Mouse (Mus musculus) spleen, adult 2 months (tissue): Measurements from ENCODE around the gene Ifitm7. TPM values are rescaled to one million over a fixed set of nuclear protein-coding genes. Genes with fewer than 3 reads are reported as not detected.
"Not testable (repeated sequence)": the region's sequence is repeated elsewhere in the genome, so short reads cannot be mapped to it uniquely, and the experiment has no call there.

Source experiments
- DNase-seq, 2 experiments: peaks; one replicate each; pipeline versions ENCODE4 v3.0.0 to v3.0.0-alpha.2; 2012 to 2021; ENCODE audit warnings: low spot score in 2 of 2, low read depth in 1 of 2
- H3K27ac ChIP-seq: fragments of 200-500 bp; 2 replicates; pipeline ENCODE4 v1.5.1; 2012; ENCODE audit warnings: low read length, inconsistent platforms; ENCODE audit not compliant: insufficient read depth
- H3K27me3 ChIP-seq: fragments of 200-500 bp; 2 replicates; pipeline ENCODE4 v1.6.1; 2012; ENCODE audit warnings: mild to moderate bottlenecking, moderate library complexity, low read length, inconsistent platforms; ENCODE audit not compliant: control insufficient read depth, insufficient read depth
- H3K36me3 ChIP-seq: fragments of 200-500 bp; 2 replicates; pipeline ENCODE4 v1.6.1; 2012; ENCODE audit warnings: mild to moderate bottlenecking, low read length, inconsistent platforms; ENCODE audit not compliant: control insufficient read depth, insufficient read depth
- H3K4me1 ChIP-seq: fragments of 200-500 bp; 2 replicates; pipeline ENCODE4 v1.6.1; 2011; ENCODE audit warnings: inconsistent platforms; ENCODE audit not compliant: control insufficient read depth, insufficient read depth, insufficient read length
- H3K4me3 ChIP-seq: fragments of 200-500 bp; 2 replicates; pipeline ENCODE4 v1.5.1; 2011; ENCODE audit warnings: mild to moderate bottlenecking, inconsistent platforms; ENCODE audit not compliant: insufficient read depth, insufficient read length; ENCODE audit errors: extremely low read depth
- CTCF ChIP-seq: fragments of 200-500 bp; IDR thresholded peaks from 2 replicates; pipeline ENCODE4 v1.5.1; 2011; ENCODE audit warnings: mild to moderate bottlenecking, inconsistent platforms; ENCODE audit not compliant: insufficient read depth, insufficient read length, insufficient replicate concordance; ENCODE audit errors: extremely low read depth
- POLR2A ChIP-seq: fragments of 200-500 bp; IDR thresholded peaks from 2 replicates; pipeline ENCODE4 v1.6.1; 2011; ENCODE audit warnings: low read depth, low read length, inconsistent platforms
- WGBS: fragments of 180-500 bp; shearing (Covaris S2); methylation state at CpG from one replicate; pipeline ENCODE4 v1.1.7; 2018; 5-methylcytosine and 5-hydroxymethylcytosine counted together
- polyA plus RNA-seq: library from polyadenylated mRNA; depleted of rRNA; stranded (reverse); fragments of >200 nt; gene quantifications from 2 replicates; pipeline ENCODE4 v1.2.3, GENCODE M21; 2012

Gene Ifitm7
- polyA plus RNA-seq, 1 experiment, result 0.13 TPM

DNA sequence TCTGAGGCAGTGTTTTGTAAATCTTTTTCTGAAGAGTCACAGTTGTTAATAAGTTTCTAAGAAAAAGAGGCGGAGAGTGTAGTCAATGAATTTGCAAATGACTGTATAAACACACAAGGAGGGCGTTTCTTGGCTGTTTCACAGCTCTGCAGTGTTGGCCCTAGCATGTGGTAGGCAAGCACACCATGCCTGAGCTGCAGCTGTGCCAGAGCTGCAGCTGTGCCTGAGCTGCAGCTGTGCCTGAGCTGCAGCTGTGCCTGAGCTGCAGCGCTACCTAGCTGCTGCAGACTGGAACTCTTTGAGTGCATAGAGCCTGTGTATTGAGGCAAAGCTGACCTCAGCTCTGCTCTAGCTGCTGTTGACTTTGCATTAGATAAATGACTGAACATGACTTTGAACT is 17.5 kb upstream of the Ifitm7 start:
- 55% methylated on average over 3 of the region's 3 CpGs for WGBS
- Histone ChIP-seq H3K4me1 (no peaks in the 10 kb centered on the region), H3K27ac (no peak overlapping the region), H3K27me3 (no peaks in the 10 kb centered on the region), H3K4me3 (no peak overlapping the region), H3K36me3 (no peaks in the 10 kb centered on the region)
- TF ChIP-seq CTCF, result no peak
- TF ChIP-seq POLR2A, result no peak
- no peak for DNase-seq

DNA sequence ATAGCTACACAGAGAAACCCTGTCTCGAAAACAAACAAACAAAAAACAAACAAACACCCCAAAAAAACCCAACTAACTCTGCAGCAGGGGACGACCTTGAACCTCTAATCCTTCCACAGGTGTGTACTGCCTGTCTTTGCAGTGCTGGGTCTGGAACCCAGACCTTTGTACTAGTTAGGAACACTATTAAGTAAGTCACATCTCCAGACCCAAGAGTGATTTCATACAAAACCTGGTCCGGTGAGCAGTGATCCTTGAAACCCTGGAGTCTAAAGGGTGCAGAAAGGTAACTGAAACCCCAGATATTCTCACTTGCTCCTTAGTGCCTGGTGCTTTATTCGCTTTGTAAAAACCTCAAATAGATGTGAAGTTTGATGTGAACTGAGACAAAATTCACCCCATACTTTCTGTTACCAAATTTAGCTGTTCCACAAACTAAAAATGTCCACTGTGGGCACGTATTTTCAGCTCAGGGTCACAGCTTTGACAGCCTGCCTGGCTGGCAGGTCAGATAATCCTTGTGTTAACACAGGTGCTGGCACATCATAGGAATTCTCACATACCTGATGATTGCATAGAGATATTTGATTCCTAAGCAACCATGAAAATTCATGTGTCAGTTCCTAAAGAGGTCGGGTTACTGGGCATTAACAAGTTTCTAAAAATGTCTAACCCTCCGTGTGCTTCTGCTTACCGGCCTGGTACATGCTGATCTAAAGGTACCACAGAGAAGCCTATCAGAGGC is 16.9 kb upstream of the Ifitm7 start:
- Histone ChIP-seq H3K4me3 (no peak overlapping the region), H3K4me1 (no peaks in the 10 kb centered on the region), H3K36me3 (no peaks in the 10 kb centered on the region), H3K27ac (no peak overlapping the region), H3K27me3 (no peaks in the 10 kb centered on the region)
- 50% methylated on average over 8 of the region's 8 CpGs for WGBS
- TF ChIP-seq POLR2A (no peak), CTCF (no peak)
- no peak for DNase-seq

DNA sequence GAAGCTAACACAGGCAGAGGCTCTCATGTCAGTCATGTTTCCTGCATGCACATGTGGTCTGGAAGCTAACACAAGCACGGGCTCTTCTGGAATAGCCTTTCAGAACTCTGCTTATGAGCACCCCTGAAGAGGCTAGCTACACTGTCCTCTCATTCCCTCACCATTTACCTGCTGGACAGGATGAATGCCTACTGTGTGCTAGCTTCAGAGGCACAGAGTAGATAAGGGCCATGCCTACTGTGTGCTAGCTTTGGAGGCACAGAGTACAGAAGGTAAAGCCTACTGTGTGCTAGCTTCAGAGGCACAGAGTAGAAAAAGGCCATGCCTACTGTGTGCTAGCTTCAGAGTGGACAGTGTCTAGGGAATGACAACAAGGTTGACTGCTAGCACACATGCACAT is 7.8 kb upstream of the Ifitm7 start:
- no peak for DNase-seq
- no peak overlapping the region for H3K27ac ChIP-seq
- 55% methylated on average over 1 of the region's 1 CpGs for WGBS
- H3K4me3 ChIP-seq, result no peak overlapping the region
- H3K36me3 ChIP-seq, result no peaks in the 10 kb centered on the region
- TF ChIP-seq CTCF (no peak), POLR2A (no peak)
- no peaks in the 10 kb centered on the region for H3K4me1 ChIP-seq
- H3K27me3 ChIP-seq, result no peaks in the 10 kb centered on the region

DNA sequence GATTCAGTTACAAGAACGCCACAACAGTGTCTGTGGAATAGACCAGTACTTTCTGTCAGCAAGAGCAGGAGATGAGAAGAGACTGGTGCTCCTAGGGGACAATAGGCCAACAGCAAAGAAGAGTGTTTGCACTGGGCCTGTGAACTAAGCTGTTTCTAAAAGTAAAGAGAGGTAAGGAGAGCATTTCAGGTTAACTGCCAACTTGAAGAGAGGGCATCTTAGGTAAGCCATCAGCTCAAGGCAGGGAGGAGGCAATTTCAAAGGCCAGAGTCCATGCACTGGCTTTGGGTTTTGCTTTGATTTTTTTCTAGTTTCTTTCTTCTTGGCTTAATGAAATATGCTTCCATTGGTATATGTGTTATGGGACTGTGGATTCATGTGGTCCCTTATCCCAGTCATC is 7.4 kb upstream of the Ifitm7 start:
- WGBS, result 87% methylated on average over 1 of the region's 1 CpGs
- no peak for DNase-seq
- Histone ChIP-seq H3K27me3 (no peaks in the 10 kb centered on the region), H3K27ac (no peak overlapping the region), H3K4me3 (no peak overlapping the region), H3K36me3 (no peaks in the 10 kb centered on the region), H3K4me1 (no peaks in the 10 kb centered on the region)
- TF ChIP-seq POLR2A (no peak), CTCF (no peak)

DNA sequence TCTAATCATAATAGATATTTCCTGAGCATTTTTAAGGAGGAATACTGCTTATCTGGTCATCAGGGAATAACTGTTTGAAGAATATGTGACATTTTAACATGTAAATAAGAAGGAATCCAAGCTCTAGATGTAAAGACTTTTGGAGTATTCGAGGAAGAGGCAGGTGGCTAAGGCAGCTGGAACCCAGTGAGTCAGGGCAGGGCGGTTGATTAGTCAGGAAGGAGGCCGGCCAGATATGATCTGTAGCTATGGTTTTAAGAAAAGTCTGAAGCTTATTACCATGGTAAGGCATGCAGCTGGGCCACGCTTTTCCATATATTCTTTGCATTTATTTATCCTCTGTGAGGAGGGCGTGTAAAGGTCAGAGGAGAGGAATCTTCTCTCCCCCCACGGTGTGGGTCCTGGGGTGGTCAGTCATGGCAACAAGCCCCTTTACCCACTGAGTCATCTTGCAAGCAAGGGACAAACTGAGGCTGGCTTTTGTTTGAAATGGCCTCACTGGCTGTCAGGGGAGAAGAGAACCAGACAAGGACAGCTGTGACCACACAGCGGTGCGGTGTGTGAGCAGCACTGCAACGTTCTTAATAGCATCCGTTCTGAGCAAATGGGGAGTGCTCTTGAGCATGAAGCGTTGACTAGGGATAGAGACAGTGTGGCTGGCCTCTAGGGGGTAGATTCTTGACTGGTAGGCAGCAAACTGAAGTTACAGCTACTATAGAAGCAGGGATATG is 6.0 kb upstream of the Ifitm7 start:
- H3K27me3 ChIP-seq, result no peaks in the 10 kb centered on the region
- no peak for DNase-seq
- H3K4me3 ChIP-seq, result no peak overlapping the region
- 84% methylated on average over 11 of the region's 11 CpGs for WGBS
- H3K36me3 ChIP-seq, result no peaks in the 10 kb centered on the region
- H3K4me1 ChIP-seq, result no peaks in the 10 kb centered on the region
- no peak overlapping the region for H3K27ac ChIP-seq
- no peak for TF ChIP-seq POLR2A
- TF ChIP-seq CTCF, result no peak

DNA sequence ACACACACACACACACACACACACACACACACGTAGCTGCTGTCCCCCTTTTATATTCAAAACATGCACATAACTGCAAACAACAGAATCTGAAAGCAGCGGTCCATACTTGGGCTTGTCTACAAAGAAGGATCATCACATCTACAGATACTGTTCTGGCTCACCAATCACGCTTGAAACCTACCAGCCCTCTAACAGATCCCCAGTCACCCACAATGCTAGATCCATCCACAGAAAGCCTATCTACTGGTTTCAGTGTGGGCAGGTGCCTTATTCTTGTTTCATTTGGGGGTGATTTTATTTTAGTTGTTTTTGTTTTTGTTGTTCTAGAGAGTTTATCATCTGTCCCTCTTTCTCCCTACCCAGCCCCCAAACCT is 503 bp downstream of the Ifitm7 start:
- Histone ChIP-seq H3K36me3 (no peaks in the 10 kb centered on the region), H3K27me3 (peaks cover 1% of the 10 kb centered on the region; the same call in 1 of the 2 replicates), H3K4me1 (no peaks in the 10 kb centered on the region), H3K4me3 (no peak overlapping the region), H3K27ac (no peak overlapping the region)
- WGBS, result 84% methylated on average over 3 of the region's 3 CpGs
- TF ChIP-seq POLR2A (no peak), CTCF (no peak)
- DNase-seq, result no peak

DNA sequence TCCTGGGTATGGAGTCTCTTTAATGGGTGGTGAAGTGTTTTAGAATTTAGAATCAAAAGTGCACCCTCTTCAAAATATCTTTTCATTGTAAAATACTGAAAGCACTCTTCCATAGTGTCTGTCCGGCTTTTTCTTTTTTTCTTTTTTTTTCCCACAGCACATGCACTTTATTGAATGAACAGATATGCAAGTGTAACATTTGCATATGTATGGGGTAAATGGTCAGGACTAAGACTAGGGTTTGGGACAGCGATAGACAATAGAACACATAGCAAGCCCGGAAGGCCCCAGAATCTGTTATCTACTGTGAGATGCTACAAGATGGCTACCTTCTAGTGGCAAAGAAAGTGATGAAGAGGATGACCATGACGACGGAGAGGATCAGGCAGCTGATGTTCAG is 3.5 kb downstream of the Ifitm7 start:
- no peak for DNase-seq
- WGBS, result 91% methylated on average over 5 of the region's 5 CpGs
- no peaks in the 10 kb centered on the region for H3K4me1 ChIP-seq
- H3K27ac ChIP-seq, result no peak overlapping the region
- peaks cover 1% of the 10 kb centered on the region; the same call in 1 of the 2 replicates for H3K27me3 ChIP-seq
- H3K4me3 ChIP-seq, result no peak overlapping the region
- H3K36me3 ChIP-seq, result no peaks in the 10 kb centered on the region
- TF ChIP-seq CTCF (no peak), POLR2A (no peak)

DNA sequence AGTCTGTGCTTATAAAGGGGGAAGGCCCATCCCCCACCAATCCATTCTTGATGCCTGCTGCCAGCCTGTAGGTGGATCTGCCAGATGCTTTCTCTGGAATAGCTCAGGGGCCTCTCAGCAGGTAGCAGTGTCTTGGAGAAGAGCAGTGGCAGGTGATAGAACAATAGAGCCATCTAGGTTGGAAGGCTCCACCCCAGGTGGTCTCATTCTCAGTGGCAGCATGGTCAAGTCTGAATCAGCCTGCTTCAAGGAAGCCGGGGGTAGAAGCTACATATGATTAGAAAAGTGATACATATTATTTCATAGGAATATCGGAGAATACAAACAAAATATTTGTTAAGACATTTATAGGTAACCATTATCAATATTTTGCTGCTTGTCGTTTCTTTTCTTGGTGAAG is 5.0 kb downstream of the Ifitm7 start:
- H3K36me3 ChIP-seq, DNase-seq, H3K27me3 ChIP-seq, H3K4me3 ChIP-seq, H3K27ac ChIP-seq, H3K4me1 ChIP-seq: not testable (repeated sequence)
- 87% methylated on average over 3 of the region's 3 CpGs for WGBS

DNA sequence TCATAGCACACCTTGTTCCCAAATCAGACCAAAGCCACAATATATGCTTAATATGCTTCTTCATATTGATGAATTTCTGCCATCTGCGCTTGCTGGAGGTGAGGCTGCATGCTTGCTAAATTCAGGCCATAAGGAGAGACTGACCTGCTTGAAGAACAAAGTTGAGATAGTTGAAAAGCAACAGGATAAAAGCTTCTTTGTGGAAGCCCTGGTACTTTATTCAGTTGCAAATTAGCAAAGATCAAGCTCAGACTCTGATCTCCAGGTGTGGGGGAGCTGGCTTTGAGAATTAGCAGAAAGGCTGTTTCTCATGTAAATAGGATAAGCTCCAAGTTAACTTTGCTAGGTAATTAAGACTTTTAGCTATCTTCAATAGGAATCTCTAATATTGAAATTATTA is 9.7 kb downstream of the Ifitm7 start:
- H3K27ac ChIP-seq, H3K4me1 ChIP-seq, H3K36me3 ChIP-seq, DNase-seq, H3K27me3 ChIP-seq, H3K4me3 ChIP-seq: not testable (repeated sequence)
- 80% methylated on average over 1 of the region's 1 CpGs for WGBS
